9 mouse cellular contexts compared by ENCODE assay signal in genomic region chr3:97332172-97332571, GRCm38 (mm10). TPM values are rescaled to one million over a fixed set of nuclear protein-coding genes. Genes with fewer than 3 reads are reported as not detected.
DNase-seq lines count a peak whose midpoint lies in the region; ATAC-seq and TF ChIP-seq lines count a peak whose summit lies in the region.
"Had no signal": no experiment of that assay in that cellular context is flagged by ENCODE, and none has a peak within 500 bp of the region (broad histone marks: within the 10 kb centered on the region; RNA-seq: fewer than 3 reads in every experiment).

No protein-coding gene starts in this region.

- no peak overlapping the region for H3K27ac ChIP-seq in forebrain, embryonic 15.5 days (replicated peaks)
- no peak overlapping the region for H3K27ac ChIP-seq in forebrain, embryonic 13.5 days
- no peak overlapping the region for H3K27ac ChIP-seq in liver, adult 2 months (replicated peaks; ENCODE audit: insufficient read depth, low read depth, low read length)
- no peak overlapping the region for H3K27ac ChIP-seq in liver, embryonic 11.5 days (ENCODE audit: low read depth, low read length)
- H3K27ac ChIP-seq: limb, embryonic 13.5 days had no signal

- H3K4me3 ChIP-seq in forebrain, embryonic 15.5 days: no peak overlapping the region
- H3K4me3 ChIP-seq in forebrain, embryonic 13.5 days: no peak overlapping the region
- no peak overlapping the region for H3K4me3 ChIP-seq in liver, adult 2 months (ENCODE audit: insufficient read depth, low read depth, low read length)
- no peak overlapping the region for H3K4me3 ChIP-seq in liver, embryonic 11.5 days (ENCODE audit: low read depth, low read length)
- H3K4me3 ChIP-seq: limb, embryonic 13.5 days had no signal

- H3K9ac ChIP-seq in forebrain, embryonic 15.5 days (replicated peaks): no peak overlapping the region
- H3K9ac ChIP-seq in forebrain, embryonic 13.5 days: no peak overlapping the region
- H3K9ac ChIP-seq in liver, adult 2 months (ENCODE audit: low read depth, low read length): no peak overlapping the region
- H3K9ac ChIP-seq in liver, embryonic 11.5 days (ENCODE audit: low read depth, low read length): no peak overlapping the region
- H3K9ac ChIP-seq: limb, embryonic 13.5 days had no signal

- WGBS in forebrain, embryonic 15.5 days: 87% methylated on average over 12 of the region's 12 CpGs
- 90% methylated on average over 12 of the region's 12 CpGs for WGBS in forebrain, embryonic 13.5 days
- 85% methylated on average over 12 of the region's 12 CpGs for WGBS in liver, adult 2 months
- 81% methylated on average over 12 of the region's 12 CpGs for WGBS in liver, embryonic 11.5 days

- H3K27me3 ChIP-seq in forebrain, embryonic 15.5 days: no peaks in the 10 kb centered on the region
- H3K27me3 ChIP-seq in forebrain, embryonic 13.5 days: no peaks in the 10 kb centered on the region
- no peaks in the 10 kb centered on the region for H3K27me3 ChIP-seq in liver, adult 2 months (ENCODE audit: control insufficient read depth, insufficient read depth, low read length)
- H3K27me3 ChIP-seq in liver, embryonic 11.5 days (replicated peaks; ENCODE audit: control insufficient read depth, insufficient read depth, low read length): no peaks in the 10 kb centered on the region
- no peaks in the 10 kb centered on the region for H3K27me3 ChIP-seq in splenic B cell, adult 2 months (ENCODE audit: control insufficient read depth, insufficient read depth, low read length, poor library complexity, severe bottlenecking)
- H3K27me3 ChIP-seq: limb, embryonic 13.5 days had no signal

- H3K36me3 ChIP-seq in forebrain, embryonic 15.5 days: no peaks in the 10 kb centered on the region
- no peaks in the 10 kb centered on the region for H3K36me3 ChIP-seq in forebrain, embryonic 13.5 days (ENCODE audit: poor library complexity, severe bottlenecking)
- H3K36me3 ChIP-seq in liver, adult 2 months (ENCODE audit: control insufficient read depth, insufficient read depth, low read length): no peaks in the 10 kb centered on the region
- H3K36me3 ChIP-seq in liver, embryonic 11.5 days (ENCODE audit: control insufficient read depth, insufficient read depth, low read length): no peaks in the 10 kb centered on the region; the same call in 1 of the 2 replicates
- H3K36me3 ChIP-seq in splenic B cell, adult 2 months (ENCODE audit: control insufficient read depth, insufficient read depth, low read length, poor library complexity, severe bottlenecking): no peaks in the 10 kb centered on the region
- H3K36me3 ChIP-seq: limb, embryonic 13.5 days had no signal

- no peak overlapping the region for H3K4me2 ChIP-seq in forebrain, embryonic 15.5 days (replicated peaks)
- no peak overlapping the region for H3K4me2 ChIP-seq in forebrain, embryonic 13.5 days
- no peak overlapping the region for H3K4me2 ChIP-seq in liver, embryonic 11.5 days
- H3K4me2 ChIP-seq: limb, embryonic 13.5 days had no signal

- no peaks in the 10 kb centered on the region for H3K79me2 ChIP-seq in liver, adult 2 months (ENCODE audit: control insufficient read depth, insufficient read depth, low read length)

- peaks cover 9% of the 10 kb centered on the region for H3K4me1 ChIP-seq in forebrain, embryonic 15.5 days
- peaks cover 14% of the 10 kb centered on the region for H3K4me1 ChIP-seq in forebrain, embryonic 13.5 days
- no peaks in the 10 kb centered on the region for H3K4me1 ChIP-seq in liver, adult 2 months (ENCODE audit: control insufficient read depth, insufficient read depth, low read length)
- no peaks in the 10 kb centered on the region for H3K4me1 ChIP-seq in liver, embryonic 11.5 days (replicated peaks; ENCODE audit: control insufficient read depth, insufficient read depth, low read length)

- TF ChIP-seq POLR2A in liver, adult 2 months (IDR thresholded peaks at IDR 0.05; ENCODE audit: extremely low read depth, insufficient read depth, low read length): no peak

- peak; percentile 10 for DNase-seq in liver, adult 2 months (ENCODE audit: extremely low read depth, low read depth, low spot score)
- DNase-seq in liver, embryonic 11.5 days (ENCODE audit: low spot score): no peak
- DNase-seq in adipocyte (ENCODE audit: low spot score): peak; percentile 25
- peak; percentile 52 for DNase-seq in splenic B cell, adult 2 months (ENCODE audit: low read depth, low spot score)
- DNase-seq in yolk sac, embryonic 10.5 days (ENCODE audit: low spot score): no peak
- no peak for DNase-seq in cerebellum, adult 9-11 months

- 0 out of 2 replicates have a peak, but pooled peaks have one; percentile 3 for TF ChIP-seq CTCF in liver, adult 2 months (IDR thresholded peaks at IDR 0.05; ENCODE audit: low read depth, low read length)

- H3K9me3 ChIP-seq in forebrain, embryonic 15.5 days: no peaks in the 10 kb centered on the region
- H3K9me3 ChIP-seq in forebrain, embryonic 13.5 days (replicated peaks): 0 out of 2 replicates have a peak, but pooled peaks cover 8% of the 10 kb centered on the region
- no peaks in the 10 kb centered on the region; the same call in 1 of the 2 replicates for H3K9me3 ChIP-seq in liver, embryonic 11.5 days (ENCODE audit: control insufficient read depth, low read length)

- peak; percentile 18; the same call in 1 of the 2 replicates for ATAC-seq in forebrain, embryonic 15.5 days (replicated peaks)
- no peak for ATAC-seq in forebrain, embryonic 13.5 days
- ATAC-seq in liver, embryonic 11.5 days (replicated peaks; ENCODE audit: low FRiP score): no peak

RNA-seq across cellular contexts. Expression of gene Bcl9, which starts 34.5 kb away (rescaled TPM):
- polyA plus RNA-seq in forebrain, embryonic 15.5 days (2015; fragmentation: Nextera tagmentation; extraction: Ambion mirVana): 111 and 113 TPM in 2 replicates
- polyA plus RNA-seq in forebrain, embryonic 13.5 days (2015; fragmentation: Nextera tagmentation; extraction: Ambion mirVana): 101 and 105 TPM in 2 replicates
- total RNA-seq in liver, adult 2 months (2014; rRNA removed): 1.0 and 2.3 TPM in 2 replicates
- 2.7 and 3.1 TPM in 2 replicates for polyA plus RNA-seq in liver, adult 2 months (2012; rRNA removed)
- 17.9 and 21.3 TPM in 2 replicates for polyA plus RNA-seq in liver, embryonic 11.5 days (2014; fragmentation: Nextera tagmentation; extraction: Ambion mirVana)

Comparison
In these comparisons a context has a peak if more than half of its experiments do, and no peak if none do; other contexts are left out.
1. DNase-seq: peak in liver, adult 2 months (single experiment), adipocyte (single experiment) and splenic B cell, adult 2 months (single experiment); none in liver, embryonic 11.5 days (single experiment), yolk sac, embryonic 10.5 days (single experiment) and cerebellum, adult 9-11 months (single experiment).